Mouse (Mus musculus): ENCODE results near the gene Nphs1.
"Not testable (repeated sequence)": the region's sequence is repeated elsewhere in the genome, so short reads cannot be mapped to it uniquely, and the experiment has no call there.

Gene Nphs1

DNA sequence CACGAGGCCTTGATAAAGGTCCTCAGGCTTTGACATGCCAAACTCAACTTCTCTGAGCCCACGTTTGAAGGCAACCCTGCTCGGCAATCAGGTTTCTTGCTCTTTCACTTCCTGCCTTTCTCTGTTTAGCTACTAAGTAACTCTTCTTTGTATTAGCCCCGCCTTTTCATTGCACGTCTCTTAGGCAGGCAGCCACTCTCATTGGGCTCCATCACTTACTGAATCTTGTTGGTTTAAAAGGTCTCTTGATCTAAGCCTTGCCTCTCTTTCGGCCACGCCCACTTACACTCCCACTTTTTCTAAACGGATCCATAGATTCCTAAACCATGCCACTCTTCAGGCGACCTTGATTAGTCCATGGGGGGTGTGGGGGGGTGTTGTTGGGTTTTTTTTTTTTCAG, 14.4 kb upstream of the Nphs1 start:
- no peak for DNase-seq (ENCODE audit: low spot score)

- DNase-seq (ENCODE audit: low spot score), result peak; percentile 81
Observed at GRCm38 (mm10) chr7:30444154-30444970, 13.8 kb upstream of the Nphs1 start.

GRCm38 (mm10) chr7:30444971-30445751, 13.0 kb upstream of the Nphs1 start, which contains the start of gene Aplp1:
Gene Aplp1, minus strand, starts transcription at chr7:30445535.
- peak; percentile 78 for DNase-seq (ENCODE audit: low spot score)

- DNase-seq (ENCODE audit: low spot score), result no peak
Observed at GRCm38 (mm10) chr7:30450241-30450640, 7.9 kb upstream of the Nphs1 start.

- DNase-seq (ENCODE audit: low spot score), result no peak
Observed at GRCm38 (mm10) chr7:30453327-30453726, 4.8 kb upstream of the Nphs1 start.

DNA sequence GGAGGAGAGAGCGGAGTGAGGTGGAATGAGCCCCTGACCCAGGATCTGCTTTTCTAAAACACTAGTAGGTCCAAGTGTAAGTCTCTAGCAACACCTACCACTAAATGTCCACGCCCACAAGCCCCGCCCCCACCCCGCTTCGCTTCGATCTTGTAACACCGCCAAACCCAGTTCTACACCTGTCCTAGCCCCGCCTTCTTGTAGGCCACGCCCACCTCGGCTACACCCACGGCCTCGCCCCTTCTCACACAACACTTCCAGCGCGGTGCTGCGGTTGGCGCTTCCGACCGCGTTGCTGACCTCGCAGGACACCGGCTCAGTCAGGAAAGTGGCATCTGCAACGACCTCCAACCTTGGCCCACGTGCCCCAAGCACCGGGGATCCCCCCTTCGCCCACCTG, 4.3 kb upstream of the Nphs1 start:
- no peak for DNase-seq (ENCODE audit: low spot score)

GRCm38 (mm10) chr7:30454259-30454658, 3.9 kb upstream of the Nphs1 start:
- DNase-seq (ENCODE audit: low spot score), result no peak

GRCm38 (mm10) chr7:30456487-30456886, 1.6 kb upstream of the Nphs1 start:
- DNase-seq (ENCODE audit: low spot score), result no peak

DNA sequence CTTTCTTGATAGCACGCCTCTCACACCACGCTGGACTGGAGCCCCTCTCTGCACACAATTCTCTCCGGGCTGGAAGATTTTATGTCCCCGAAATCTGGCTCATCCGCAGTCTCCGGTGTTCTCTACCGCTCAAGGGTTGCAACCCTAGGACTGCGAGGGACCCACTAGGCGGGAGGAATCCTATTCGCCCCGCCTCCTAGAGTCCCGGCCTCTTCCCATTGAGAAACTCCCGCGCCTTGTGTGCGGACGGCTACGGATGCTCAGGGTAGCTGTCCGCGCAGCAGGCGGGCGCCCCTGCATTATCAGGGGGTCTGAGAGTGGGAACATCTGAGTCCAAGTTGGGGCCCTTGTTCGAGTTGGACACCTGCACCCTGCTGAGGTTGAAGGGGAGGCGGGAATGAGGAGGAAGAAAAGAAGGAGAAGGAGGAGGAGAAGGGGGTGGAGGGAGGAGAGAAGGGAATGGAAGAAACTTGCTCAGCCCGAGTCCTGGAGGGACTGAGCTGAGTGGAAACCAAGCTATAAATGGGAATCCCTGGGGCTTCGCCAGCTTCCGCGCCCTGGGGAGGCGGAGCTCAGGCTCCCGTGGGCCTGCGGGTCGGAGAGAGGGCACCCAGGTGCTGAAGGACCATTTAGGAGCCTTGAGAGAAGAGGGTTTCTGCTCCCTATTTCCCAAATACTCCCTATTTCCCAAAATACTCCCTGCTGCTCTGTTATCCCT, 1.0 kb upstream of the Nphs1 start:
- DNase-seq (ENCODE audit: low spot score), result peak; percentile 60

DNA sequence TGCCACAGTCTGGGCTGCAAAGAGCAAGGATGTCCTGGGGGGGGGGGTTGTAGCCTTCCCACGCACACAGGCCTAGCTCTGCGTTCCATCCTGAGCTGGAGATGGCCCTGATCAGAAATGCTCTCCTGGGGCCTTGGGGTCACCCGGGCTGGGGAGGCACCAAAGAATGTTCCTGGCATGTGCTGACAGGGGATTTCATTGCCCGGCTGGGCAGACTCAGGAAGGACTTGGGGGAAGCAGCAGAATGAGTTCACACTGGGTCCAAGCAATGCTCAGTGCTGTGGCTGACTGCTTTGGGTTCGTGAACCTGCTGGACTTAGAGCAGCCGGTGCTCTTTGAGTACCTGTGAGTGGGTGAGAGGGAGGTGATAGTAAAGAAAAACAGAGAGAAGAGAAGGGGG, 1.4 kb downstream of the Nphs1 start:
- DNase-seq (ENCODE audit: low spot score), result no peak

DNA sequence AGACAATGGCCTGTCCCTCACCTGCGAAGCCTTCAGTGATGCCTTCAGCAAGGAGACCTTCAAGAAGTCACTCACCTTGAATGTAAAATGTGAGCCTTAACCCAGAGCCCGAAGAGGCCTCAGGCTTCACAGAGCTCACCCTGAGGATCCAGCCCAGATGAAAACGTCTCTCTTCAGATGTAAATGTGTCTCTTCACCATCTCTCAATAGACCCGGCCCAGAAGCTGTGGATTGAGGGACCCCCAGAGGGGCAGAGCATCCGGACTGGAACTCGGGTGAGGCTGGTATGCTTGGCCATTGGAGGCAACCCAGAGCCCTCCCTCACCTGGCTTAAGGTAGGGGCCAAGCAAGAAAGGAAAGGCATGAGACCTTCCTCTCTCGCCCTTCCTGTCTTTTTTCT, 5.5 kb downstream of the Nphs1 start:
- DNase-seq (ENCODE audit: low spot score), result no peak

DNA sequence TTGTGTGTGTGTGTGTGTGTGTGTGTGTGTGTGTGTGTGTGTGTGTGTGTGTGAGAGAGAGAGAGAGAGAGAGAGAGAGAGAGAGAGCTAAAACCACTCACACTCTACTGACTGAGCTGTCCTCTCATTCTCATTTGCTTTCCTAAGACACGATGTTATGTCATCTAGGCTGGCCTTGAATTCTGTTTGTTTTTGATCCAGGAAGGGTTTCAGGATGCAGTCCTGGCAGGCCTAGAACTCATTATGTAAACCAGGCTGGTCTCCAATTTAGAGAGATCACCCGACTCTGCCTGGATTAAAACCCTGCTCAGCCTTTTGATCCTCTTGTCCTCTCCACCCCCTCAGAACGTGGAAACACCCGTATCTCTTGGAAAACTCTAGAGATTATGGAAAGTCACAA, 5.9 kb downstream of the Nphs1 start:
- DNase-seq (ENCODE audit: low spot score), result no peak

GRCm38 (mm10) chr7:30464816-30465300, 6.7 kb downstream of the Nphs1 start:
- no peak for DNase-seq (ENCODE audit: low spot score)

DNA sequence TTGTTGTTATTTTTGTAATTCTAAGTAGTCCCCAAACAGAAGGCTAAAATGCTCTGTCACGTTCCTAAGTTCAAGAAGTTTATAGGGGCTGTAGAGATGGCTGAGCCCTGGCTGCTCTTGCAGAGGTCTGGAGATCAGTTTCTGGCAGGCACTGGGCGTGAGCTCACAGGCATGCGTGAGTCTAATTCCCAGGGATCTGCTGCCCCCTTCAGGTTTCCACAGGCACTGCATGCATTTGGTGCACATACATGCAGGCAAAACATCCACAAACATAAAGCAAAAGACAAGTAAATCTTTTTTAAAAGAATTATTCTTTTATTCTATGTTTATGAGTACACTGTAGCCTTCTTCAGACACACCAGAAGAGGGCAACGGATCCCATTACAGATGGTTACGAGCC, 14.3 kb downstream of the Nphs1 start:
- DNase-seq (ENCODE audit: low spot score), result peak; percentile 34

- no peak for DNase-seq (ENCODE audit: low spot score)
Observed at GRCm38 (mm10) chr7:30474999-30475398, 16.9 kb downstream of the Nphs1 start.

DNA sequence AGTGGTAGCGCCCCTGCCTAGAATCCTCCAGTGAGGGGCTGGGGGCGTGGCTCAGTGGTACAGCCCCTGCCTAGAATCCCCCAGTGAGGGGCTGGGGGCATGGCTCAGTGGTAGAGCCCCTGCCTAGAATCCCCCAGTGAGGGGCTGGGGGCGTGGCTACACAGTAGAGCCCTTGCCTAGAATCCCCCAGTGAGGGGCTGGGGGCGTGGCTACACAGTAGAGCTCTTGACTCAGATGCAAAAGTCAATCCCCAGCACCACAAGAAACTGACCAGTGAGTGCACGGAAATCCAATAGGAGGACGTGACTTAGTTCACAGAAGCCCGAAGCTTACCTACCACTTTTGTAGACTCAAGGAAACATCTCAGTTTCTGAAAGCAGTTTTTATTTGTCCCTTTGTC, 18.0 kb downstream of the Nphs1 start:
- DNase-seq (ENCODE audit: low spot score), result not testable (repeated sequence)

GRCm38 (mm10) chr7:30477415-30478381, 19.6 kb downstream of the Nphs1 start:
- DNase-seq (ENCODE audit: low spot score), result peak; percentile 67

- no peak for DNase-seq (ENCODE audit: low spot score)
Observed at GRCm38 (mm10) chr7:30484250-30484649, 26.1 kb downstream of the Nphs1 start.

- DNase-seq (ENCODE audit: low spot score), result peak; percentile 71
Observed at GRCm38 (mm10) chr7:30490251-30490956, 32.3 kb downstream of the Nphs1 start.

DNA sequence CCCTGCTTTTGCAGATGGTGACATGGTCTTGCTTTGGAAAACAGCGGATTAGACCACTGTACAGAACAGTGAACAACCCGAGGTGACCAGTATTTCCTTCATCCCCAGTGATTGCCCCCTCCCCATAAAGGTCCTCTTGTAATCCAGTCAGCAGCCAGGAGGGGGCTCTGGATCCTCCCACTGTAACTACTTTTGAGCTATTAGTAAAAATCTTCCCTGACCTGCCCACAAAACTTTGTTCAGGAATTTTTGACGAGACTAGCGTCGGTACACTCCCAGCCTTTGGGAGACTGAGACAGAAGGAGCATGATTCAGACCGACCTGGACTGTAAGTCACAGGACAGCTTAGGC, 32.8 kb downstream of the Nphs1 start:
- DNase-seq (ENCODE audit: low spot score), result no peak

- DNase-seq (ENCODE audit: low spot score), result peak; percentile 75
Observed at GRCm38 (mm10) chr7:30492765-30493164, 34.6 kb downstream of the Nphs1 start.
